Mouse (Mus musculus): ENCODE results near the gene Thap4.
"Not testable (repeated sequence)": the region's sequence is repeated elsewhere in the genome, so short reads cannot be mapped to it uniquely, and the experiment has no call there.

Gene Thap4

DNA sequence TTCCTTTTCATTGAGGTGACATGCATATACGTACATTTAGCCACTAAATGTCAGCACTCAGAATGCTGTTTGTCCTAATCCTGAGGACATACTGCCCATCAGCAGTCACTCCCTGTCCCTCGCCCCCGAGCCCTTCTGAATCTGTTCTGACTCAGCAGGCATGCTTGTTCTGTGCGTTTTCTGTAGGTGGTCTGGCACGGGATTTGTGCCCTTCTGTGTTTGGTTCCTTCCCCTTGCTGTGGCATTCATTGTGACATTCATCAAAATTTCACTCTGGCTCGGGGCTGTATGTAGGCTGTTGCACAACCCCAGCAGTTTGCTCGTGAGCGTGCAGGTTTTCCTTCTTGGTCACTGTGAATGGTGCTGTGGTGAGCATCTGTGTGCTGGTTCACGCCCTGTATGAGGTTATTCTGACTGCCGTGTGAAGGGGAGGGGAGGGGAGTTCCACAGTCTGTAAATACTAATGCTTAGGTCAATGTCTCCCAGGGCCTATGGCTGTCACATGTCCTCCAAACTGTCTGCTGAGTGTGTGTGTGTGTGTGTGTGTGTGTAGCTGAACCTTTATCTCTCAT, 62.8 kb downstream of the Thap4 start:
- no peak for DNase-seq (ENCODE audit: low read depth, low spot score)

GRCm38 (mm10) chr1:93691106-93691505, 63.6 kb downstream of the Thap4 start:
- DNase-seq (ENCODE audit: low read depth, low spot score), result no peak

DNA sequence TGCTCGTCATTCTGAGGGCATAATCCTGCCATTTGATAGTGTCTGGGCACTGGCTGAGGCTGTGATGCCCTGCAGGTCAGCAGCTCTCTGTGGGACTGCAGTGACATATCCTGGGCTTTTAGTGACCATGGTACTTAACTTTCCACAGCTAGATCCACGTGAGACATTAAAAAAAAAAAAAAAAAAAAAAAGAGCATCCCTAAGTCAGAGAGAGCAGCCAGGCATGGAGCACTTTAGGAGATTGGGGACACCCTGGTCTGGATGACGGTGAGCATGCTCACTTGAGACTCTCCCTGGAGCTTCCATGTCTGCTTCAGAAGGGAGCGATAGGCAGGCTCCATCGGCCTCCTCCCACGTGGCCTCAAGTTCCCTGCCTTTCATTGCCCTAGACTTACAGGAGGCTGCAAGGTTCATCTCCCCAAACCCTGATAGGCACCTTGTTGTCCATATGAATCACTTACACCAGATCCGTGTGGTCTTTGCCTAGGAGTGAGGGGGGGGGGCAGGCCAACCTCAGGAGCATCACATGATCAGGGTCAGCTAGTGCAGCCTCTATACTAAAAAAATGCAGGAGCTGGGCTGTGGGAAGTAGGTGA, 64.7 kb downstream of the Thap4 start:
- no peak for DNase-seq (ENCODE audit: low read depth, low spot score)

- no peak for DNase-seq (ENCODE audit: low read depth, low spot score)
These were observed 66.5 kb downstream of the Thap4 start for GRCm38 (mm10) chr1:93688154-93688553.

DNA sequence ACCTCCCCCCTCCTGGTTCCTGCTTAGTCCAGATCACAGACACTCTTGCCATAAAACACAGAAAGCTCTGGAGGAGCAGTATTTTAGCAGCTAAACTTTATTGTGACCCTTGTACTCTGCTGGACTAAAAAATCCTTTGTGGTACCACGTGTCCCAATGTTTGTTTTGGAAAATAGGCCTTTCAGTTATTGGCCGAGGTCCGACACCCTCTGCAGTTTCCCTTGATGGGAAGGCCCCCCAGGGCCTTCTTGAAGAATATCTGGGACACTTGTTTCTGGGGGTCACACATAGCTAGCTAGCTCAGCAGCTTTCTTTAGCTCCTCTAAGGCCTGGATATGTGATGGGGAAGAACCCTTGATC, 67.7 kb downstream of the Thap4 start:
- DNase-seq (ENCODE audit: low read depth, low spot score), result no peak

- no peak for DNase-seq (ENCODE audit: low read depth, low spot score)
These were observed 68.3 kb downstream of the Thap4 start for GRCm38 (mm10) chr1:93686245-93686960.

DNA sequence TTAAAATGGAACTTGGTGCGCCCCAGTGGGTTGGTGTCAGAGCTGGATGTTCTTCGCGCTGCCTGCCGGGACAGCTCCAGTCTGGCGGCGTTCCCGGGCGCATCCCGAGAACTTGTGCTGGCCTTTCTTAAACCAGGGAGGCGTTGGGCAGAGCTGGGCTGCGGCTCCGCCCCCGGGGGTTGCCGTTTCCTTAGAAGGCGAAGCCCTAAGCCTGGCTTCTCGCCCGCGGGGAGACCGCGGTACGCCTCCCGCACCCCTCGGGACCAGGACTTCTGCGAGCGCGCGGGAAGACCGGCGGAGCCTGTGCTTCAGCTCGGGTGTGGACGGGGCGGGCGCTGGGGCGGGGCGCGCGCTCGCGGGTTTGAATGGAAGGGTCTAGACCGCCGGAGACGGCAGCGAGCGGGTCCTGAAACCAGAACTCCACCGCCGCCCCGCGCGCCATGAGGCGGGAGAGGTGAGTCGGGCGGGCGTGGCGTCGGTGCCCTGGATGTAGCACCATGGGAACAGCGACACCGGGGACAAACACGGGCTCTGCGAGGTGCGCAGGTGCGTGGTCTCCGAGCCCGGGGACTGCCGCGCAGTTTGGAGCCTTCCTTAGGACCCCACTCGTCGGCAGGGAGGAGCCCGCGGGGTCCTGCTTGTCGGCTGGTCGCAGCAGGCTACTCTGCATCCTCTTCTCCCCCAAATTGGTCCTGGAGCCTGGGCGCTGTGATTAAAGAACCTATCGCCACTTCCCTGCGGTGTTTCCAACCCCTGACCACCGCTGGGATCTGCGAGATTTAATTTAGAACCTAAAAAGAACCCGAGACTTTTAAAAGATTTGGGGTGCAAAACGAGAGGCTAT, 69.0 kb downstream of the Thap4 start, which contains the start of gene Bok:
Bok (plus strand) TSS at position 260 of the 844 bp plus-strand sequence.
- DNase-seq (ENCODE audit: low read depth, low spot score), result no peak

- DNase-seq (ENCODE audit: low read depth, low spot score), result no peak
These were observed 74.6 kb downstream of the Thap4 start for GRCm38 (mm10) chr1:93679889-93680568.

GRCm38 (mm10) chr1:93678386-93678785, 76.3 kb downstream of the Thap4 start:
- DNase-seq (ENCODE audit: low read depth, low spot score), result no peak

DNA sequence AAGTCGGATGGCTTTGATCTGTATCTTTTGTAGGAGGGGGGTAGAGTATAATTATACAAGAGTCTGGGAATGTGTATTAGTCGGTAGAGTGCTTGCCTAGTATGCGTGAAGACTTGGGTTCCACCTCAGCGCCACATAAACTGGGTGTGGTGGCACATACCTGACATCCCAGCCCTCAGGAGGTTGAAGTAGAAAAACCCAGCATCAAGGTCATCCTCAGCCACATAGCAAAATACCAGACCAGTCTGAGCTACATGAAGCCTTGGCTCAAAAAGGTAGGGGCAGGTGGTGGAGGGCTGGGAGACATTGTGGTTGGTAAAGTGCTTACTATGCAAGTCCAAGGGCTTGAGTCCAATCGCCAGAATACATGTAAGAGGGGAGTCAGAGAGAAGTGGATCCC, 82.0 kb downstream of the Thap4 start:
- no peak for DNase-seq (ENCODE audit: low read depth, low spot score)

GRCm38 (mm10) chr1:93669941-93670340, 84.7 kb downstream of the Thap4 start:
- no peak for DNase-seq (ENCODE audit: low read depth, low spot score)

DNA sequence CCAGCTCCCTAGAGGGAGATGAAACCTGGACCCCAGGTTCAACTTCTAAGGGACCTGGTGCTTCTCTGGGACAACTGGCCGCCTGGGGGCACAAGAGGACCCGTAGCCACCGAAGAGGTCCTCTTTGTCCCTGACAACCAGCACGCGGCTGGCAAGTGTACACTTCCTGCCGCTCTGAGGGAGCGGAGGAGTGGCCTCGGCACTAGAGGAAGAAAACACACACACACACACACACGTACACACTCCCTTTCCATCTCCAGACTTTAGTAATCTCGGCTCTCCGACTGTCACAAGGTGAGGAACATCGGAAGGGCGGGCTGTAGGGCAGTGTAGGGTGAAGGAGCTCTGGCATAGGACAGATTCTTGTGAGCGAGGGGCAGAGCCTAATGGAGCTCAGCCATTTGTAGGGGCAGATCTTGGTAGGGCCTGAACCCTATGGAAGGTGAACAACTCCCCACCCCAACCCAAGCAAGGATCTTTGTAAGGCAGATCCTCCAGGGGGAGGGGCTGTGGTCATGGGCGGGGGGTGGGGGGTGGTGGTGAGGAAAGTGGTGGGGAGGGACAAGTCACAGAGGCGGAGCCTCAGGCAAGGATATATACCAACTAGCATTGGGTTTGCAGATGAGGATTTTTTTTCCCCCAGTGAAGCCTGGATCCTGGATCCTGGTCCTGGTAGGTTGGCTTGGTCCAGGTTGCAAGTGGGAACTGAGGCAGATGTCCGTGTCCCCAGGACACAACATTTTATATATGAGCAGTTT, 85.7 kb downstream of the Thap4 start:
- peak; percentile 67 for DNase-seq (ENCODE audit: low read depth, low spot score)

DNA sequence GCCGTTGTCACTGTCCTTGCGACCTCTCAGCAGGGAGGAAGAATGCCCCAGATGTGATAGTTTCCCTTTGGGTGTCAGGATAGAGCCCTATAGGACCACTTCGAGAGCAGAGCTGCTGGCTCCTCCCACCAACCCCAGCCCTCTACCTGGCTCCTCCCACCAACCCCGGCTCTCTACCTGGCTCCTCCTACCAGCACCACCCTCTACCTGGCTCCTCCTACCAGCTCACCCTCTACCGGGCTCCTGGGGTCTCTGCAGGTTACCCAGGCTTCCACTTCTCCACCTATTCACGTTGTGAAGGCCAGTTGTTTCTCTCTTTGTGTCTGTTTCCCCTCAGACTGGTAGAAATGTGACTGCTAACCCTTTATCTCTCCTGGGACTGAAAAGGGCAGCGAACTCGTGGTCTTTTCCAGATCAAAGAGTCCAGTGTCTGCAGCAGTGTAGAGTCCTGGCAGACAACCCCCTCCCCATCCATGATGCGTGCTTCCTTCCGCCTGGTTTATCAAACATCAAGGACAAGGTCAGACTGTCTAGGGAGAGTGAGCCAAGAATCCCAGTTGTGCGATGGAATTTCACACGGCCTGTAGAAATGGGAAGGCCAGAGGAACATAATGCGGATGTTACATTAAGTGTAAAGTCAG, 86.8 kb downstream of the Thap4 start:
- DNase-seq (ENCODE audit: low read depth, low spot score), result peak; percentile 64

- DNase-seq (ENCODE audit: low read depth, low spot score), result not testable (repeated sequence)
These were observed 96.1 kb downstream of the Thap4 start, which contains the start of gene Stk25 for GRCm38 (mm10) chr1:93658559-93658958. Gene Stk25 (minus strand): TSS chr1:93658659.

- no peak for DNase-seq (ENCODE audit: low read depth, low spot score)
These were observed 97.7 kb downstream of the Thap4 start for GRCm38 (mm10) chr1:93657025-93657360.

GRCm38 (mm10) chr1:93656325-93657024, 98.2 kb downstream of the Thap4 start:
- DNase-seq (ENCODE audit: low read depth, low spot score), result no peak

- DNase-seq (ENCODE audit: low read depth, low spot score), result no peak
These were observed 99.9 kb downstream of the Thap4 start for GRCm38 (mm10) chr1:93654798-93655197.

- DNase-seq (ENCODE audit: low read depth, low spot score), result no peak
These were observed 100.4 kb downstream of the Thap4 start for GRCm38 (mm10) chr1:93654275-93654674.

All from A20 (cell line).